Mouse (Mus musculus): ENCODE results near the gene Ruvbl2. TPM values are rescaled to one million over a fixed set of nuclear protein-coding genes. Genes with fewer than 3 reads are reported as not detected.

The Ruvbl2 gene
- polyA plus RNA-seq, 1 experiment = 125 TPM

DNA sequence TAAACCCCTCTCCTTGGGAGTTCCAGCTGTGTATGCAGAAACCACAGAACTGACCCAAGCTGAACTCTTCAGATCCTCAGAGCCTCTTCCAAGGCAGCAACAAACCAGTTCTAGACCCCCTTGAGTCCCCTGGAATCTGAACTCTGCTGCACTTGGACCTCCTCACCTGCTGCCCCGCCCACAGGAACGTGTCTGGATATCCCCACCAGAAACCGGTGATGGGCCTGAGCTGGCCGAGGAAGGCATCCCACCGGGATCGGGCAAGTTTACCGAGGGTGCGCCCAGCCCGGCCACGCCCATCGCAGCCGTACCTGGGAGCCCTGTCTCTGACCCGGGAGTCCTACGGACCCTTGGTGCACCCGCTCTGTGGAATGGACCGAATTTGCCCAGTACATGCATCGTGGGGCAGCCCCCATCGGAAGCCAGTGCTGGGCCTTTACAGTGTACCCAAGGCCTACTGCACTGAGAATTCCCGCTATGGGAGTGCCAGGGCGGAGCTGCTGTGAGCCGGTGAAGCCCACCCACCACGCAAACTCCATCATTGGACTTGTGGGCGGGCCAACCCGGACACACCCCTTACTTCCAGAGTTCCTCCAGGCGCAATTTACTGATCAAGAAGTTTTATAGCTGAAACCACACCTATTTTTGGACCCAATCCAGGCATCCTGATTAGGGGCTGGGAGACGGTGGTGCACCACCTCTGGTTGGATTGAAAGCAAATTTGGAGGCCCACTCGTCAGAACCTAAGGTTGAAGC, 17.9 kb downstream of the Ruvbl2 start:
- DNase-seq (ENCODE audit: low read depth) = no peak
- no peak for TF ChIP-seq CTCF (IDR thresholded peaks at IDR 0.05; ENCODE audit: borderline replicate concordance, extremely low read depth, insufficient read depth, insufficient read length)
- no peak for TF ChIP-seq POLR2A (IDR thresholded peaks at IDR 0.05; ENCODE audit: borderline replicate concordance, extremely low read depth, insufficient read depth, insufficient read length, poor library complexity, severe bottlenecking)

DNA sequence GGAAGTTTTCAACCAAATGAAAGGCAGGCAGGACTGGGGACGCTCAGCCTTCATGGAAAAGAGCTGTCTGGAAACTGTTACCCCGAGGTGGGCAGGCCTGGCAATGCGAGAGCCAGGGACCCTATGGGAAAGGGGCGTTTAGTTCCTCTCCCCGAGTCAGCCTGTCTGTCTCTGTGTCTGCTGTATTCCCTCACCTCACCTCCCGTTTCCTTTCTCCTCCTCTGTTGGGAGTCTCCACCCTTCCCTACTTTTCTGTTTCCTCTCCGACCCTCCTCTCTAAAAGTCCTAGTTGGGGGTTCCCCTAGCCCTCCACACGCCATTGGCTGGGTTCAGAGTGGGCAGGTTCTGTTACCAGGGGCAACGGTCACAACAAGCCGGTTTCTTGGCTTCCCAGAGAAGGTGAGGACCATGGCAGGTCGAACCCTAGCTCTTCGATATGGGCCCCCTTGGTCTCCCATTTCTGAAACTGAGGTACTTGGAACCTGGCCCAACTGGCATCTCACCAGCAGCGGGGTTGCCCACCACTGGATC, 19.9 kb downstream of the Ruvbl2 start:
- TF ChIP-seq POLR2A (IDR thresholded peaks at IDR 0.05; ENCODE audit: borderline replicate concordance, extremely low read depth, insufficient read depth, insufficient read length, poor library complexity, severe bottlenecking) = no peak
- no peak for TF ChIP-seq CTCF (IDR thresholded peaks at IDR 0.05; ENCODE audit: borderline replicate concordance, extremely low read depth, insufficient read depth, insufficient read length)
- no peak for DNase-seq (ENCODE audit: low read depth)

DNA sequence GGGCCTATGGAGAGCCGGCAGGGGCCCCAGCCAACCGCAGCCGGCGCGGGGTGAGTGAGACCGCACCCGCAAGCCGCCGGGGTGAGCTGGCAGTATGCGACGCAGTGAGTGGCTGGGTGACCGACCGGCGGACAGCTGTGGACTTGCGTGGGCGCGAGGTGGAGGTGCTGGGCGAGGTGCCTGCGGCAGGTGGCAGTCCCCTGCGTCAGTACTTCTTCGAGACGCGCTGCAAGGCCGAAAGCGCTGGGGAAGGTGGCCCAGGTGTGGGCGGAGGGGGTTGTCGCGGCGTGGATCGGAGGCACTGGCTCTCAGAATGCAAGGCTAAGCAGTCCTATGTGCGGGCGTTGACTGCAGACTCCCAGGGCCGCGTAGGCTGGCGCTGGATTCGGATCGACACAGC, 22.3 kb downstream of the Ruvbl2 start:
- no peak for DNase-seq (ENCODE audit: low read depth)
- TF ChIP-seq POLR2A (IDR thresholded peaks at IDR 0.05; ENCODE audit: borderline replicate concordance, extremely low read depth, insufficient read depth, insufficient read length, poor library complexity, severe bottlenecking) (no peak), CTCF (IDR thresholded peaks at IDR 0.05; ENCODE audit: borderline replicate concordance, extremely low read depth, insufficient read depth, insufficient read length) (no peak)

DNA sequence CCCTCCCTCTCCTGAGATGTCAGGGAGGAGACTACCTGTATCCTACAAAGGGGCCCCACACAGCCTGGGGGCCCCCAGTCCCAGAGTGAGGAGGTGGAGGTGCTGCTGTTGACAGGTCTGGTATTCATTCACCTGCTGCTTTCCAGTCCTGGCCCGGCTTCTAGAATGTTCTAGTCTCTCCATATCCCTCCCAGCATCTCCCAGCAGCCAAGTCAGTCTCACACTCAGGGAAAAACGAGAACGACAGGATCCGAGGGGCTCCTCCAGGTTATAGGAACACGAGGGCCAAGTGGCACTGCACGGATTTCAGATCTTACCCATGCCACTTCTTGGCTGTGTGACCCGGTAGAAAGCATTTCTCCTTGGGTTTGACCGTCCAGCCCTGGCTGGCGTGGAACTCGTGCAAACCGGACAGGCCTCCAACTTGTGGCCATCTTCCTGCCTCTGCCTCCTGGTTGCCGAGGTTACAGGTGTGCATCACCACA, 23.1 kb downstream of the Ruvbl2 start:
- TF ChIP-seq POLR2A (IDR thresholded peaks at IDR 0.05; ENCODE audit: borderline replicate concordance, extremely low read depth, insufficient read depth, insufficient read length, poor library complexity, severe bottlenecking) (no peak), CTCF (IDR thresholded peaks at IDR 0.05; ENCODE audit: borderline replicate concordance, extremely low read depth, insufficient read depth, insufficient read length) (no peak)
- no peak for DNase-seq (ENCODE audit: low read depth)

DNA sequence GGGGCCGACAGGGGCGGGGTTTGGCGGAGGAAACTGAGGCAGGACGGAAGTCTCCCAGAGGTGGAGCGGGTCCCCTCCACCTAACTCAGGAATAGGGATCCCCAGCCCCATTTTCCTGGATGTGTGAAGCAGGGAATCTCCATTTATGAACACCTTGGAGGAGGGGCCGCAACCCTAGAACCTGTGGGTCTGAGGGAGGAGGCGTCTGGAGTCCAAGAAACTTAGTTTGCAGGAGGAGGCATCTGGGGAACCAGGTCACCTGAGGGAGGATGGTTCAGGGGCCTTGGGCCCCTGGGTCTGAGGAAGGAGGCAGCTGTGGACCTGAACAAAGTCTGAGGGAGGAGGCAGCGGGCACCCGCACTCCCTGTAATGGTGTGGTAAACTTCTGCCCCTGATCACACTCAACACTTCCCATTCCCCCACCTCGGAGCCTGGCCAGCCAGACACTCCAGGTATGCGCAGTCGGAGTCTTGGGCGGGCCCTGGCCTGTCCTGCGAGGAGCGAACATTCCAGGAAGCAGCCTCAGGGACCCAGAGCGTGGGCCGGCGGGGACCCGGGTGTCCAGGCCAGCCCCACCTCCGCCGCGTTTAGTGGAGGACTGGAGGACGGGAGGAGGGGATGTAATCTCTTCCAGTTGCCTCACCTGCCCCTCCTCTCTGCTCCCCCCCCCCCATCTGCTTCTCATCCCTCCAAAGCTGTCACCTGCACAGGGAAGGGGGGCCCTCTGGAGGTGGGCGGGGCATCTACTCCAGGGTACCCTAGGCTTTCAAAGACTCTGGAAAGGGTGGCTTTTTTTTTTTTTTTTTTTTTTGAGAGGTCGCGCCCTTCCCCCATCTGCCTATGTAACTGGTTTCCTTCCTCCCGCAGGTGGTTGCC, 23.8 kb downstream of the Ruvbl2 start:
- no peak for DNase-seq (ENCODE audit: low read depth)

DNA sequence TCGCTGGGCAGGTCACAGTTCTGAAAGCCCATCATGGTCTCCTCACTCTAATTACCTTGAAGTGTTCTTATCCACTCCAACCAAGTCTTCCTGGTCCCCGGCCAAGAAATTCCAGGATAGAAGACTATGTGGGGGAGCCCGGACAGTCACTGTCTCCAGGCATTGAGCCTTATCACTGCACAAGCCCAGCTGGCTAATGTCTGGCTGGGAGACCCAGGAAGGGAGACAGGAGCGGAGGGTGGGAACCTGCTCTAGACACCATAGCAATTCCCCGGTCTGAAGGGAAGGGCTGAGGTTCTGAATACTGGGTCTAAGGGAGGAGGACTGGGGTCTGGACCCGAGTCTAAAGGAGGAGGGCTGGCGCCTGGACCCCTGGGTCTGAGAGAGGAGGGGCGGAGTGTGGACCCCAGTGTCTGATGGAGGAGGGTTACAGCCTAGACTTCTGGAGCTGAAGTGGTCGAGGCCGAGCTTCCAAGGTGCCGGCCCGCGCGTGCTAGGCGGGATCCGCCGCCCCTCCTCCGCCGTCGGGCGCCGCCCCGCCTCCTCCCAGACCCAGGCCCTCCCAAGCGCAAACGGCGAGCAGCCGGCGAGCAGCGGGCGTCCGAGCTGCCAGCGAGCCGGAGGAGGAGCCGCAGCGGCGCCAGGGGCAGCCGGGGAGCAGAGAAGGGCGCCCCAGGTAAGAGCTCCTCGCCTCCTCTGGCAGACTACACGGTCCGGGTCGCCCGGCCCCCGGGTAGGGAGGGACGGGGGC, 24.6 kb downstream of the Ruvbl2 start, which contains the start of gene Ntf5:
TSS of gene Ntf5 (plus strand) at position 583 of the 751 bp plus-strand sequence.
- DNase-seq (ENCODE audit: low read depth) = peak; percentile 37
- TF ChIP-seq CTCF (IDR thresholded peaks at IDR 0.05; ENCODE audit: borderline replicate concordance, extremely low read depth, insufficient read depth, insufficient read length) (no peak), POLR2A (IDR thresholded peaks at IDR 0.05; ENCODE audit: borderline replicate concordance, extremely low read depth, insufficient read depth, insufficient read length, poor library complexity, severe bottlenecking) (no peak)

More for the DNA sequence above, 23.8 kb downstream of the Ruvbl2 start:
- no peak for TF ChIP-seq POLR2A (IDR thresholded peaks at IDR 0.05; ENCODE audit: borderline replicate concordance, extremely low read depth, insufficient read depth, insufficient read length, poor library complexity, severe bottlenecking)
- TF ChIP-seq CTCF (IDR thresholded peaks at IDR 0.05; ENCODE audit: borderline replicate concordance, extremely low read depth, insufficient read depth, insufficient read length) = no peak

DNA sequence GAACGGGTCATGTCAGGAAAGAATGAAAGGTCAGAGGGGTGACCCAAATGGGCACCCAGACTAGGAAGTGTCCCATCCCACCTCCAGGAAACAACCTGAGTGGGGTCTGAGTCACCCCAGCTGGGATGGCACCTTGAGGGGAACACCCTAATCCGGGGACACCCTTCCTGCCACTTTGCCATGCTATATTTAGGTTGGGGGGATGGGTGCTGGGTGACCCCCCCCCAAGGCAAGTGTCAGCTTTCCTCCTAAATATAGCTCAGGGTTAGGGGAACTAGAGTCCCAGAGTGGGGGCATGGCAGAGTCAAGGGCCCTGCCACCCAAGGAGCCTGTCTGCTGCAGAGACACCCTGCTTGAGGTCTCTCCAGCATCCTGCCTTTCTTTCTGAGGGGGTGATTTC, 25.5 kb downstream of the Ruvbl2 start:
- TF ChIP-seq CTCF (IDR thresholded peaks at IDR 0.05; ENCODE audit: borderline replicate concordance, extremely low read depth, insufficient read depth, insufficient read length) (no peak), POLR2A (IDR thresholded peaks at IDR 0.05; ENCODE audit: borderline replicate concordance, extremely low read depth, insufficient read depth, insufficient read length, poor library complexity, severe bottlenecking) (no peak)
- no peak for DNase-seq (ENCODE audit: low read depth)

DNA sequence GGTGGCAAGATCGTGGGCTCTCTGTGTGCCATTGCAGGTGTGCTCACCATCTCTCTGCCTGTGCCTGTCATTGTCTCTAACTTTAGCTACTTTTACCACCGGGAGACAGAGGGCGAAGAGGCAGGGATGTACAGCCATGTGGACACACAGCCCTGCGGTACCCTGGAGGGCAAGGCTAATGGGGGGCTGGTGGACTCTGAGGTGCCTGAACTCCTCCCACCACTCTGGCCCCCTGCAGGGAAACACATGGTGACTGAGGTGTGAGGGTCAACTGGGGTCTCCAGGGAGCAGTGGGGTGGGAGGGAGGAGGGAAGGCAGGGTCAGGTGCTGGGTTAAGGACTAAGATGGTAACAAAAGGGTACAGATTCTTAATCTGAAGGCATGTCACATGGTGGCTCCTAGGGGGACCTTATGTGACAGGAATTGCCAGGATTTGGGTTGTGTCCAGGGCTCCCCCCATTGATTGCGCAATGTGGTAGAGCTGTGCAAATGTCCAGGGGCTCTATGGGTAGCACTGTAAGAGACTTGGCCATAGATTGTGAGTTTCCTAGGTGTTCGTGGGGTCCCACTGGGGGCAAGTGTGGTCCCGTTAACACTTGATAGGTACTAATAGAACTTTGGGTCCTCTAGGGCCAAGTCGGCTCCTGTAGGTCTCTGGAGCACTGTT, 28.3 kb downstream of the Ruvbl2 start:
- TF ChIP-seq POLR2A (IDR thresholded peaks at IDR 0.05; ENCODE audit: borderline replicate concordance, extremely low read depth, insufficient read depth, insufficient read length, poor library complexity, severe bottlenecking) (no peak), CTCF (IDR thresholded peaks at IDR 0.05; ENCODE audit: borderline replicate concordance, extremely low read depth, insufficient read depth, insufficient read length) (no peak)
- no peak for DNase-seq (ENCODE audit: low read depth)

DNA sequence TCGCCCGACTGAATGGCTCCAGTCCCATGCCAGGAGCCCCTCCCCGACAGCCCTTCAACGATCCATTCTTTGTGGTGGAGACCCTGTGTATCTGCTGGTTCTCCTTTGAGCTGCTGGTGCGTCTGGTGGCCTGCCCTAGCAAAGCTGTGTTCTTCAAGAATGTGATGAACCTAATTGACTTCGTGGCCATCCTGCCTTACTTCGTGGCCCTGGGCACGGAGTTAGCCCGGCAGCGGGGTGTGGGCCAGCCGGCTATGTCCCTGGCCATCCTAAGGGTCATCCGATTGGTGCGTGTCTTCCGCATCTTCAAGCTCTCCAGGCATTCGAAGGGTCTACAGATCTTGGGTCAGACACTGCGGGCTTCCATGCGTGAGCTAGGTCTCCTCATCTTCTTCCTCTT, 28.9 kb downstream of the Ruvbl2 start:
- no peak for TF ChIP-seq CTCF (IDR thresholded peaks at IDR 0.05; ENCODE audit: borderline replicate concordance, extremely low read depth, insufficient read depth, insufficient read length)
- TF ChIP-seq POLR2A (IDR thresholded peaks at IDR 0.05; ENCODE audit: borderline replicate concordance, extremely low read depth, insufficient read depth, insufficient read length, poor library complexity, severe bottlenecking) = no peak
- DNase-seq (ENCODE audit: low read depth) = no peak

DNA sequence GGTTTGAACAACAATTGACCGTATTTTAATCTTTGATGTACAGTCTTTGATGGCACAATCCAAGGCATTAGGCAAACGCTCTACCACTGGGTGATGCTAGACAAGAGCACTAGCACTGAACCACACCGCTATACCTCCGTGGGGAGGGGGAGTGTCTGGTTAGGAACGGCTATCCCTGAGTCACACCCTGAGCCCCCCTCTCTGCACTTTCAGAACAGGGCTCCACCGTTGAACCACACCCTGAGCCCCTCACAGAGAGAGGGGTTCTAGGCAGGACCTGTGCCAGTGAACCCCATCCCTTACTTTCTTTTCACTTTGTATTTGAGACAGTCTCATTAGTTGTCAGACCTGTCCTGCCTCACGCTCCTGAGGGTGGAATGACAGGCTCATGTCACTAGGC, 29.5 kb downstream of the Ruvbl2 start:
- DNase-seq (ENCODE audit: low read depth) = no peak
- TF ChIP-seq CTCF (IDR thresholded peaks at IDR 0.05; ENCODE audit: borderline replicate concordance, extremely low read depth, insufficient read depth, insufficient read length) (no peak), POLR2A (IDR thresholded peaks at IDR 0.05; ENCODE audit: borderline replicate concordance, extremely low read depth, insufficient read depth, insufficient read length, poor library complexity, severe bottlenecking) (no peak)
